Mouse (Mus musculus): Measurements from ENCODE around the gene Gadd45a. TPM values are rescaled to one million over a fixed set of nuclear protein-coding genes. Genes with fewer than 3 reads are reported as not detected.

The Gadd45a gene
- polyA plus RNA-seq (2011; ENCODE audit: insufficient read depth, insufficient read length, low read depth, missing spikeins): 89.5 and 90.3 TPM in 2 replicates

DNA sequence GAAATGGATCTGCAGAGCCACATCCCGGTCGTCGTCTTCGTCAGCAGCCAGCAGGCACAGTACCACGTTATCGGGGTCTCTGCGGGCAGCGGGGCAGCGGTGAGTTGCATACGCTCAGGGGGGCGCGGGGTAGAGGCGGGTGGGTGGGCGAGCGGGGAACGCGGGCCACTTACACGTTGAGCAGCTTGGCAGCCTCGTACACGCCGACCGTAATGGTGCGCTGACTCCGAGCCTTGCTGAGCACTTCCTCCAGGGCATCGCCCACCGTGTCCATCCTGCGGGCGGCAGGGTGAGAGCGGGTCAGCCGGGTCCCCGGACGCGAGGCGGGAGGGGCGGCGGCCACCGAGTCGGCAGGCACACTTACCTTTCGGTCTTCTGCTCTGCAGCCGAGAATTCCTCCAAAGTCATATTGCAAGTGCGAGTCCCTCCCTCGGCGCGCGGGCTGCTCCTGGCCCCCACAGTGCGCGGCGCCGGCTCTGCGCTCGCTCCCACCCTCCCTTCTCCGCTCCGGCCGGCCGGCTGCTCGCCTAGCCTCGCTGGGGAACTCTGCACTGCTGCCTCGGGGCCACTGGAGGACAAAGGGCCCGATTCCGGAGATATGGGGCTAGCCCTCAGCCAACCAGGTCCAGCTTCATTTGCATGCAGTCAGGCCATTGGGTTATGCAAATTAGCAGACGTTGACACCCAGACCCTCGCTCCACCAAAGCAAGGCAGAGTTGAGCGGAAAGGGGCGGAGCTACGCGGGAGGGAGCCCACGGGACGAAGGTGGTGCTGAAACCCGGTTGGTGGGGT, at the start of gene Gadd45a:
Gadd45a (minus strand) TSS at position 621 of the 792 bp plus-strand sequence.
- peaks cover 18% of the 10 kb centered on the region for H3K36me3 ChIP-seq (ENCODE audit: control insufficient read depth, insufficient read depth, low read length, poor library complexity, severe bottlenecking)

DNA sequence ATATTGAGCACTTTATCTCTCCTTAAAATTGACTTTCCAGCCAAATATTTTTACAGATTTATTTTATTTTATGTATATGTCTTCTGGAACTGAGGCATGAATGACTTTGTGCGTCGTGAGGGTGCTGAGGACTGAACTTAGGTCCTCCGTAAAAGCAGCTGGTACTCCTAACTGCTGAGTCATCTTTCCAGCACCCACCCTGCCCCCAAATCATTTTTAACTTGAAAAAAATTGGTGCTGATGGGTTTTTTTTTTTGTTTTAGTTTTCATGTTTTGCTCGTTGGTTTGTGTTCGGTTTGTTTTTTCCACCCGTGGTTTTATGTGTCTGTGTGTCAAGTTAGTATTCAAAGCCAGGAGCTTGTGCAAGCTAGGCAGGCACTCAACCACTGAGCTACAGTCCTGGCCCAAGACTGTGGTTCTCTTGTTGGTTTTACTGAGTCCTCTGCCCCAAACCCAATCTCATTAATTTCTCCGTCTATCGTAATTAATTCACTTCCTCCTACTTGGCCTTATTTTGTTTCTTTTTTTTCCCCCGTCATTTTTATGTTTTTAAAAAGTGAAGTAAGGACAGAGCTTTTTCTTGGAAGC, 48.7 kb upstream of the Gadd45a start:
- Histone ChIP-seq H3K27me3 (ENCODE audit: control insufficient read depth, insufficient read depth, low read length, poor library complexity, severe bottlenecking) (no peaks in the 10 kb centered on the region), H3K4me1 (ENCODE audit: control insufficient read depth, insufficient read depth, low read length) (no peaks in the 10 kb centered on the region), H3K9ac (ENCODE audit: low read depth, poor library complexity, severe bottlenecking) (no peak overlapping the region), H3K9me3 (replicated peaks; ENCODE audit: control insufficient read depth, insufficient read depth, low read length, poor library complexity, severe bottlenecking) (no peaks in the 10 kb centered on the region), H3K36me3 (ENCODE audit: control insufficient read depth, insufficient read depth, low read length, poor library complexity, severe bottlenecking) (no peaks in the 10 kb centered on the region), H3K27ac (ENCODE audit: insufficient read depth, low read length) (no peak overlapping the region), H3K4me3 (ENCODE audit: low read depth, low read length) (no peak overlapping the region)
- TF ChIP-seq POLR2A (IDR thresholded peaks at IDR 0.05; ENCODE audit: insufficient read depth, low read length) (no peak), EP300 (IDR thresholded peaks at IDR 0.05; ENCODE audit: insufficient read depth, low read depth, low read length) (no peak), CTCF (IDR thresholded peaks at IDR 0.05; ENCODE audit: low read depth, low read length) (no peak)

More for the DNA sequence above, at the start of gene Gadd45a:
- Histone ChIP-seq H3K27ac (ENCODE audit: insufficient read depth, low read length) (peak within 1 kb of the TSS; percentile 73), H3K4me1 (ENCODE audit: control insufficient read depth, insufficient read depth, low read length) (peaks cover 1% of the 10 kb centered on the region), H3K9ac (ENCODE audit: low read depth, poor library complexity, severe bottlenecking) (peak within 1 kb of the TSS; percentile 72), H3K4me3 (ENCODE audit: low read depth, low read length) (peak within 1 kb of the TSS; percentile 76), H3K27me3 (ENCODE audit: control insufficient read depth, insufficient read depth, low read length, poor library complexity, severe bottlenecking) (no peaks in the 10 kb centered on the region), H3K9me3 (replicated peaks; ENCODE audit: control insufficient read depth, insufficient read depth, low read length, poor library complexity, severe bottlenecking) (no peaks in the 10 kb centered on the region)
- TF ChIP-seq POLR2A (IDR thresholded peaks at IDR 0.05; ENCODE audit: insufficient read depth, low read length) (peak; percentile 74), EP300 (IDR thresholded peaks at IDR 0.05; ENCODE audit: insufficient read depth, low read depth, low read length) (no peak)

DNA sequence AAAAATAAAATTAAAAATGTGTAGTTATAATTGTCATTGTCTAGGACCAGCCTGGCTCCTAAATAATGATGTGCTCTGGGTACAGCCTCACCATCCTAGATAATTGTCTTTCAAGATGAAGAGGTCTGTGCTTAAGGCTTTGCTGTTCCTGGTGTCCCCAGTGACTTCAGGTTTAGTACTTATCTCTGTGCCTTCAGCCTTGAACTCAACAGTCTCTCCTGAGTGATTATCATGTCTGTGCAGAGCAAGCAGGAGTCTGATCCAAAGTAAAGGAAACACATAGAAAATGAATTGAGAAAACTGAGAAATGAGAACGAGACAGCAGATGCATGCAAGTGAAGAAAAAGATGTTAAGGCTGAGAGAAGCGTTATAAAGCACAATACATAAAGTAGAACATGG, 47.2 kb upstream of the Gadd45a start:
- Histone ChIP-seq H3K4me1 (ENCODE audit: control insufficient read depth, insufficient read depth, low read length) (no peaks in the 10 kb centered on the region), H3K9me3 (replicated peaks; ENCODE audit: control insufficient read depth, insufficient read depth, low read length, poor library complexity, severe bottlenecking) (no peaks in the 10 kb centered on the region), H3K36me3 (ENCODE audit: control insufficient read depth, insufficient read depth, low read length, poor library complexity, severe bottlenecking) (no peaks in the 10 kb centered on the region), H3K27me3 (ENCODE audit: control insufficient read depth, insufficient read depth, low read length, poor library complexity, severe bottlenecking) (no peaks in the 10 kb centered on the region), H3K27ac (ENCODE audit: insufficient read depth, low read length) (no peak overlapping the region), H3K9ac (ENCODE audit: low read depth, poor library complexity, severe bottlenecking) (no peak overlapping the region), H3K4me3 (ENCODE audit: low read depth, low read length) (no peak overlapping the region)
- no peak for TF ChIP-seq POLR2A (IDR thresholded peaks at IDR 0.05; ENCODE audit: insufficient read depth, low read length)
- no peak for TF ChIP-seq CTCF (IDR thresholded peaks at IDR 0.05; ENCODE audit: low read depth, low read length)
- no peak for TF ChIP-seq EP300 (IDR thresholded peaks at IDR 0.05; ENCODE audit: insufficient read depth, low read depth, low read length)

DNA sequence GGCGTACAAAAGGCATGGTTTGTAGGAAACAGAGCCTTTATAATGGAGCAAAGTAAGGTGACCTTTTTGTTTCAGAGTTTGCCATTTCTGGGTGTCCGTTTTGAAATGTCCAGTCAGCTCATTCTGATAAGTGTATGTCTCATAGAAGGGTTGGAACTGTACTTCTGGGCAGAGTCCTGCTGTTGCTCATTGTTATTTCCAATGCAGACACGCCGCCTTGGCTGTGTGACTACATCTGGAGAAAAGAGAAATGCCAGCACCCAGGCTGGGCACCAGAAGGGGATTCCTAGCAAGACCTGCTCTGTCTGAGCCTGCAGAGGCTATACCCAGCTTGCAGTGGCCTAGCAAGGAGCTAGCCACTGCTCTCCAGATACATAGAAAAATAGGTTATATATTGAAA, 43.9 kb upstream of the Gadd45a start:
- Histone ChIP-seq H3K4me1 (ENCODE audit: control insufficient read depth, insufficient read depth, low read length) (no peaks in the 10 kb centered on the region), H3K27ac (ENCODE audit: insufficient read depth, low read length) (no peak overlapping the region), H3K27me3 (ENCODE audit: control insufficient read depth, insufficient read depth, low read length, poor library complexity, severe bottlenecking) (no peaks in the 10 kb centered on the region), H3K36me3 (ENCODE audit: control insufficient read depth, insufficient read depth, low read length, poor library complexity, severe bottlenecking) (no peaks in the 10 kb centered on the region), H3K9me3 (replicated peaks; ENCODE audit: control insufficient read depth, insufficient read depth, low read length, poor library complexity, severe bottlenecking) (no peaks in the 10 kb centered on the region), H3K9ac (ENCODE audit: low read depth, poor library complexity, severe bottlenecking) (no peak overlapping the region), H3K4me3 (ENCODE audit: low read depth, low read length) (no peak overlapping the region)
- TF ChIP-seq CTCF (IDR thresholded peaks at IDR 0.05; ENCODE audit: low read depth, low read length) (no peak), POLR2A (IDR thresholded peaks at IDR 0.05; ENCODE audit: insufficient read depth, low read length) (no peak), EP300 (IDR thresholded peaks at IDR 0.05; ENCODE audit: insufficient read depth, low read depth, low read length) (no peak)

DNA sequence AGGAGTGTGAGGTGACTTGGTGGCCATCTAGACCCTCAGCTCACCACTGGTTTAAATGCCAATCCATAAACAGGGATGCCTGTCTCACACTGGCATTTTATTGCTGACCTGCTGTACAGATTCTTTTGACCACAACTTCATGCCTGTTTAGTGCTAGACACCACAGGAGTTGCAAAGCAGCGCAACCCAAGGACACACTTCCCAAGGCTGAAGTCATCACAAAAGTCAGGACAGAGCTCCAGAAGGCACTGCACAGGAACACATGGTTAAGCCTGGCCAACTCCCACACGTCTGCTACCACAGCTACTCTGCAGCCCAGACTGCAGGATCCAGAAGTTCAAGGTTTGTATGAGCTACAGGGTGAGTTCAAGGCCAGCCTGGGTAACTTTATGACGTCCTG, 40.8 kb upstream of the Gadd45a start:
- TF ChIP-seq EP300 (IDR thresholded peaks at IDR 0.05; ENCODE audit: insufficient read depth, low read depth, low read length): no peak
- TF ChIP-seq POLR2A (IDR thresholded peaks at IDR 0.05; ENCODE audit: insufficient read depth, low read length): no peak
- TF ChIP-seq CTCF (IDR thresholded peaks at IDR 0.05; ENCODE audit: low read depth, low read length): no peak

DNA sequence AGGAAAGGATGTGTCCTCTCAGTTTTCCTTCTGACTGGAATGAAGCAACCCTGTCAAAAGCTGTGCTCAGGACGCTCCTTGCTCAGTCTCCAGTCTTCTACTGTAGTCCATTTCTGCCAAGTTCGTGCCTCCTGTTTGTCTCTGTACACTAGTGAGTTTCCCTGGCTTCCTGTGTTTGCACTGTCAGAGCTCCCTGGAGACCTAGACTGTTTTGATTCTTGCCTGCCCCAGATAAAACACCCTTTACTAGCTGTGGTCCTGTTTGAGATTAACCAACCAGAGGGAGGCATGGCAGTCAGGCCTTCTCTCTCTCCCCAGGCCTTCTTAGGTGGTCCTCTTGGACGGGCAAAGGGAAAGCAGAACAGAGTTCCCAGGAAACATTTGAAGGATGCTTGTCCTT, 40.2 kb upstream of the Gadd45a start:
- Histone ChIP-seq H3K27ac (ENCODE audit: insufficient read depth, low read length) (no peak overlapping the region), H3K4me3 (ENCODE audit: low read depth, low read length) (no peak overlapping the region), H3K27me3 (ENCODE audit: control insufficient read depth, insufficient read depth, low read length, poor library complexity, severe bottlenecking) (no peaks in the 10 kb centered on the region), H3K36me3 (ENCODE audit: control insufficient read depth, insufficient read depth, low read length, poor library complexity, severe bottlenecking) (no peaks in the 10 kb centered on the region), H3K9ac (ENCODE audit: low read depth, poor library complexity, severe bottlenecking) (no peak overlapping the region), H3K9me3 (replicated peaks; ENCODE audit: control insufficient read depth, insufficient read depth, low read length, poor library complexity, severe bottlenecking) (no peaks in the 10 kb centered on the region), H3K4me1 (ENCODE audit: control insufficient read depth, insufficient read depth, low read length) (peaks cover 3% of the 10 kb centered on the region)
- TF ChIP-seq CTCF (IDR thresholded peaks at IDR 0.05; ENCODE audit: low read depth, low read length): no peak
- TF ChIP-seq POLR2A (IDR thresholded peaks at IDR 0.05; ENCODE audit: insufficient read depth, low read length): no peak
- no peak for TF ChIP-seq EP300 (IDR thresholded peaks at IDR 0.05; ENCODE audit: insufficient read depth, low read depth, low read length)

More for the DNA sequence above, 40.8 kb upstream of the Gadd45a start:
- Histone ChIP-seq H3K27me3 (ENCODE audit: control insufficient read depth, insufficient read depth, low read length, poor library complexity, severe bottlenecking) (no peaks in the 10 kb centered on the region), H3K4me1 (ENCODE audit: control insufficient read depth, insufficient read depth, low read length) (no peaks in the 10 kb centered on the region), H3K4me3 (ENCODE audit: low read depth, low read length) (no peak overlapping the region), H3K36me3 (ENCODE audit: control insufficient read depth, insufficient read depth, low read length, poor library complexity, severe bottlenecking) (no peaks in the 10 kb centered on the region), H3K9ac (ENCODE audit: low read depth, poor library complexity, severe bottlenecking) (no peak overlapping the region), H3K9me3 (replicated peaks; ENCODE audit: control insufficient read depth, insufficient read depth, low read length, poor library complexity, severe bottlenecking) (no peaks in the 10 kb centered on the region), H3K27ac (ENCODE audit: insufficient read depth, low read length) (no peak overlapping the region)
